Mouse (Mus musculus) midbrain, embryonic 11.5 days (tissue): ENCODE data around the gene Ddb2. TPM values are rescaled to one million over a fixed set of nuclear protein-coding genes. Genes with fewer than 3 reads are reported as not detected.

Experiments used
- ATAC-seq: fragments of 200-750 bp; cut with Nextera tagmentation; 2 replicates; pipeline ENCODE4 v1.8.0; 2017; ENCODE audit warnings: moderate TSS enrichment, moderate library complexity; ENCODE audit not compliant: low FRiP score
- DNase-seq: peaks from one replicate; pipeline ENCODE4 v3.0.0; 2015; ENCODE audit warnings: low spot score; ENCODE audit errors: missing footprints
- H3K27ac ChIP-seq: fragments of 300-500 bp; sonication (generic); 2 replicates; pipeline ENCODE4 v1.5.1; 2014; ENCODE audit warnings: low read depth, low read length
- H3K27me3 ChIP-seq: fragments of 300-500 bp; sonication (generic); 2 replicates; pipeline ENCODE4 v1.6.1; 2014; ENCODE audit warnings: mild to moderate bottlenecking, low read length, moderate library complexity, mixed read lengths; ENCODE audit not compliant: control insufficient read depth, insufficient read depth
- H3K36me3 ChIP-seq: fragments of 300-500 bp; sonication (generic); 2 replicates; pipeline ENCODE4 v1.6.1; 2014; ENCODE audit warnings: mild to moderate bottlenecking, low read length, moderate library complexity, mixed read lengths; ENCODE audit not compliant: control insufficient read depth, insufficient read depth
- H3K4me1 ChIP-seq: fragments of 300-500 bp; sonication (generic); 2 replicates; pipeline ENCODE4 v1.6.1; 2014; ENCODE audit warnings: low read length; ENCODE audit not compliant: control insufficient read depth, insufficient read depth
- H3K4me2 ChIP-seq: fragments of 300-500 bp; sonication (generic); 2 replicates; pipeline ENCODE4 v1.6.1; 2014; ENCODE audit warnings: mild to moderate bottlenecking, moderate library complexity
- H3K4me3 ChIP-seq: fragments of 300-500 bp; sonication (generic); 2 replicates; pipeline ENCODE4 v1.5.1; 2014; ENCODE audit warnings: low read depth, low read length
- H3K9ac ChIP-seq: fragments of 300-500 bp; sonication (generic); 2 replicates; pipeline ENCODE4 v1.6.1; 2014; ENCODE audit warnings: low read length
- H3K9me3 ChIP-seq: fragments of 300-500 bp; sonication (generic); 2 replicates; pipeline ENCODE4 v1.6.1; 2016; ENCODE audit warnings: low read length; ENCODE audit not compliant: control insufficient read depth
- WGBS: fragments of 180-500 bp; shearing (Covaris S2); extraction: QIAGEN DNeasy Blood & Tissue Kit; methylation state at CpG from one replicate; pipeline ENCODE4 v1.1.7; 2014; 5-methylcytosine and 5-hydroxymethylcytosine counted together
- polyA plus RNA-seq: library from polyadenylated mRNA; unstranded; fragments of >200 nt; fragmentation: Nextera tagmentation; extraction: Ambion mirVana; gene quantifications from 2 replicates; pipeline ENCODE4 v1.2.1, GENCODE M21; 2014

Gene Ddb2
- polyA plus RNA-seq, result 7.9 and 8.2 TPM in 2 replicates

GRCm38 (mm10) chr2:91236601-91237510, at the start of gene Ddb2:
Ddb2 (minus strand) TSS chr2:91236982.
- Histone ChIP-seq H3K9me3 (no peaks in the 10 kb centered on the region), H3K4me1 (no peaks in the 10 kb centered on the region), H3K36me3 (no peaks in the 10 kb centered on the region), H3K9ac (peak within 1 kb of the TSS; percentile 68), H3K27me3 (no peaks in the 10 kb centered on the region), H3K4me3 (peak within 1 kb of the TSS; percentile 44), H3K4me2 (peak within 1 kb of the TSS; percentile 58), H3K27ac (peak within 1 kb of the TSS; percentile 72)
- DNase-seq, result peak; percentile 99
- ATAC-seq, result peak; percentile 98
- WGBS, result under 1% methylated on average over 48 of the region's 48 CpGs

- peak; percentile 98 for DNase-seq
- Histone ChIP-seq H3K9ac (no peak overlapping the region), H3K27ac (no peak overlapping the region), H3K4me3 (no peak overlapping the region), H3K4me1 (no peaks in the 10 kb centered on the region), H3K4me2 (no peak overlapping the region), H3K27me3 (no peaks in the 10 kb centered on the region), H3K36me3 (no peaks in the 10 kb centered on the region), H3K9me3 (no peaks in the 10 kb centered on the region)
- 12% methylated on average over 7 of the region's 7 CpGs for WGBS
- ATAC-seq, result peak; percentile 57; the same call in 1 of the 2 replicates
These were observed 49.2 kb upstream of the Ddb2 start for GRCm38 (mm10) chr2:91285885-91286505.

GRCm38 (mm10) chr2:91284375-91285199, 47.8 kb upstream of the Ddb2 start:
- Histone ChIP-seq H3K27me3 (no peaks in the 10 kb centered on the region), H3K4me1 (no peaks in the 10 kb centered on the region), H3K36me3 (no peaks in the 10 kb centered on the region), H3K4me3 (no peak overlapping the region), H3K9ac (no peak overlapping the region), H3K9me3 (no peaks in the 10 kb centered on the region), H3K4me2 (no peak overlapping the region), H3K27ac (no peak overlapping the region)
- DNase-seq (no peak), ATAC-seq (no peak)
- WGBS, result 69% methylated on average over 13 of the region's 13 CpGs

GRCm38 (mm10) chr2:91283972-91284371, 47.2 kb upstream of the Ddb2 start:
- WGBS, result 83% methylated on average over 3 of the region's 3 CpGs
- H3K4me3 ChIP-seq, result no peak overlapping the region
- ATAC-seq (no peak), DNase-seq (no peak)
- H3K27ac ChIP-seq, result no peak overlapping the region
- H3K9ac ChIP-seq, result no peak overlapping the region
- no peaks in the 10 kb centered on the region for H3K9me3 ChIP-seq
- no peaks in the 10 kb centered on the region for H3K4me1 ChIP-seq
- no peak overlapping the region for H3K4me2 ChIP-seq
- H3K36me3 ChIP-seq, result no peaks in the 10 kb centered on the region
- no peaks in the 10 kb centered on the region for H3K27me3 ChIP-seq

GRCm38 (mm10) chr2:91281366-91281765, 44.6 kb upstream of the Ddb2 start:
- Histone ChIP-seq H3K9ac (no peak overlapping the region), H3K4me3 (no peak overlapping the region), H3K4me2 (no peak overlapping the region), H3K4me1 (no peaks in the 10 kb centered on the region), H3K27ac (no peak overlapping the region), H3K9me3 (no peaks in the 10 kb centered on the region), H3K27me3 (no peaks in the 10 kb centered on the region), H3K36me3 (peaks cover 8% of the 10 kb centered on the region)
- WGBS, result 47% methylated on average over 5 of the region's 5 CpGs
- ATAC-seq (peak; percentile 34; the same call in 1 of the 2 replicates), DNase-seq (no peak)

GRCm38 (mm10) chr2:91279372-91279755, 42.6 kb upstream of the Ddb2 start:
- no peak overlapping the region for H3K4me3 ChIP-seq
- DNase-seq (no peak), ATAC-seq (0 out of 2 replicates have a peak, but pooled peaks have one; percentile 55)
- H3K27me3 ChIP-seq, result no peaks in the 10 kb centered on the region
- no peaks in the 10 kb centered on the region for H3K9me3 ChIP-seq
- no peak overlapping the region for H3K27ac ChIP-seq
- no peaks in the 10 kb centered on the region for H3K4me1 ChIP-seq
- H3K4me2 ChIP-seq, result no peak overlapping the region
- 91% methylated on average over 2 of the region's 2 CpGs for WGBS
- peaks cover 14% of the 10 kb centered on the region for H3K36me3 ChIP-seq
- H3K9ac ChIP-seq, result no peak overlapping the region

- Histone ChIP-seq H3K27me3 (no peaks in the 10 kb centered on the region), H3K4me3 (no peak overlapping the region), H3K27ac (no peak overlapping the region), H3K36me3 (peaks cover 17% of the 10 kb centered on the region), H3K4me2 (no peak overlapping the region), H3K4me1 (no peaks in the 10 kb centered on the region), H3K9ac (no peak overlapping the region), H3K9me3 (no peaks in the 10 kb centered on the region)
- DNase-seq (peak; percentile 91), ATAC-seq (peak; percentile 77)
- WGBS, result 45% methylated on average over 10 of the region's 10 CpGs
These were observed 42.1 kb upstream of the Ddb2 start for GRCm38 (mm10) chr2:91278749-91279371.

- Histone ChIP-seq H3K4me1 (peaks cover 6% of the 10 kb centered on the region), H3K27ac (no peak overlapping the region), H3K36me3 (peaks cover 31% of the 10 kb centered on the region), H3K9ac (no peak overlapping the region), H3K27me3 (no peaks in the 10 kb centered on the region), H3K9me3 (no peaks in the 10 kb centered on the region), H3K4me2 (no peak overlapping the region), H3K4me3 (no peak overlapping the region)
- no peak for DNase-seq
- no peak for ATAC-seq
- WGBS, result 95% methylated on average over 8 of the region's 8 CpGs
These were observed 32.9 kb upstream of the Ddb2 start for GRCm38 (mm10) chr2:91269687-91270133.
